Mouse (Mus musculus) bone marrow macrophage, adult 2 months (primary cell): ENCODE measurements around the gene Gm44965.

Source experiments
- CTCF ChIP-seq: IDR thresholded peaks from 2 replicates; pipeline ENCODE4 v1.5.1; 2012; ENCODE audit warnings: low read depth, mild to moderate bottlenecking, low read length, moderate library complexity
- POLR2A ChIP-seq: IDR thresholded peaks from 2 replicates; pipeline ENCODE4 v1.6.1; 2012; ENCODE audit warnings: mild to moderate bottlenecking, low read depth, low read length, borderline replicate concordance

DNA sequence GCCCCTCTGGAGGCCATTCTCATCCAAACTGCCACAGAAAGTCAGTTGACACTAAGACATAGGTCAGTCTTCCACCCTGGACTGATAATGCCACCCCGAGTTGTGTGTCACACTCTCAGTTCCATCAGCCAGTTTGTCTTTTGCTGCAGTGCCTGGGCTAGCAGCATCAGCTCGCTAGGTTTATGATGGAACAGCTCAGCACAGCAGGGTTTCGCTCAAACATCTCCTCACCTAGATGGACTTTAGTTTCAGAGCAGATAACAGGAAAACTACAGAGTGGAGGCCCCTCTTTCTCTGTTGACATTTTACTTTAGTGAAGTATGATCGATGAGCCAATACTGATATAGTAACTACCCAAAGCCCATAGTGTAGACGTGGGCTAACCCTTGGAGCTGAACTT is 21.0 kb downstream of the Gm44965 start:
- TF ChIP-seq POLR2A (no peak), CTCF (no peak)
